Mouse (Mus musculus) G1E (cell line): ENCODE measurements around the gene Ttc3.

ENCODE experiments used
- CTCF ChIP-seq: IDR thresholded peaks from 2 replicates; pipeline ENCODE4 v1.5.1; 2012; ENCODE audit warnings: low read depth, low read length, inconsistent platforms, mixed read lengths
- GATA1 ChIP-seq: IDR thresholded peaks from 2 replicates; pipeline ENCODE4 v1.6.1; 2012; ENCODE audit warnings: borderline replicate concordance, low read length, inconsistent platforms, mixed read lengths
- GATA2 ChIP-seq: IDR thresholded peaks from 2 replicates; pipeline ENCODE4 v1.6.1; 2012; ENCODE audit warnings: low read depth, low read length, inconsistent platforms, borderline replicate concordance
- POLR2AphosphoS5 ChIP-seq: IDR thresholded peaks from 2 replicates; pipeline ENCODE4 v1.6.1; 2012; ENCODE audit warnings: low read depth, low read length, inconsistent platforms; ENCODE audit not compliant: insufficient replicate concordance

- no peak for TF ChIP-seq POLR2AphosphoS5
- TF ChIP-seq CTCF, result no peak
- TF ChIP-seq GATA1, result no peak
- TF ChIP-seq GATA2, result no peak
These were observed 81.4 kb downstream of the Ttc3 start for GRCm38 (mm10) chr16:94451545-94452488.
